Mouse (Mus musculus) CH12.LX (cell line): ENCODE data around the gene Zfp839. TPM values are rescaled to one million over a fixed set of nuclear protein-coding genes. Genes with fewer than 3 reads are reported as not detected.
A peak's percentile ranks its signal among the peaks of the same experiment; 100 is the strongest.

Experiments
- DNase-seq: peaks from one replicate; pipeline ENCODE4 v3.0.0-alpha.2; 2013; ENCODE audit errors: extremely low read depth
- H3K27ac ChIP-seq: 2 replicates; pipeline ENCODE4 v1.5.1; 2012; ENCODE audit warnings: low read depth, mild to moderate bottlenecking, control low read depth, moderate library complexity; ENCODE audit not compliant: insufficient read depth
- H3K27me3 ChIP-seq: replicated peaks from 2 replicates; pipeline ENCODE3; 2012; ENCODE audit warnings: inconsistent platforms
- H3K36me3 ChIP-seq, 2 experiments: replicated peaks in 1 of 2; 2 replicates each; pipeline versions ENCODE3 to v1.6.1; 2012; ENCODE audit warnings: inconsistent platforms in 1 of 2, low read length in 1 of 2, mild to moderate bottlenecking in 1 of 2, mixed read lengths in 1 of 2, moderate library complexity in 1 of 2; ENCODE audit not compliant: control insufficient read depth in 1 of 2, insufficient read depth in 1 of 2
- H3K4me1 ChIP-seq, 2 experiments: 2 replicates each; pipeline ENCODE4 v1.6.1; 2012; ENCODE audit warnings: inconsistent platforms in 1 of 2, moderate library complexity in 1 of 2; ENCODE audit not compliant: insufficient read depth in 2 of 2, control insufficient read depth in 1 of 2
- H3K4me2 ChIP-seq: 2 replicates; pipeline ENCODE4 v1.6.1; 2012; ENCODE audit warnings: low read depth, mild to moderate bottlenecking, control low read depth; ENCODE audit not compliant: poor library complexity, insufficient read depth, severe bottlenecking
- H3K4me3 ChIP-seq, 3 experiments: fragments of 150-350 bp in 1 of 3; sonication (generic) in 1 of 3; replicated peaks in 1 of 3; 2 replicates each; pipeline versions ENCODE3 to v1.5.1; 2011 to 2012; ENCODE audit warnings: low read depth in 2 of 3, low read length in 2 of 3, mild to moderate bottlenecking in 2 of 3, moderate library complexity in 2 of 3, control low read depth in 1 of 3, improper control_type of control experiment in 1 of 3, inconsistent platforms in 1 of 3, mixed read lengths in 1 of 3; ENCODE audit not compliant: poor library complexity in 1 of 3
- H3K79me2 ChIP-seq: replicated peaks from 2 replicates; pipeline ENCODE4 v1.6.1; 2012; ENCODE audit warnings: mild to moderate bottlenecking, moderate library complexity; ENCODE audit not compliant: control insufficient read depth, poor library complexity, insufficient read depth, severe bottlenecking; ENCODE audit errors: extremely low read depth
- H3K9ac ChIP-seq: 2 replicates; pipeline ENCODE4 v1.6.1; 2012; ENCODE audit warnings: low read depth, mild to moderate bottlenecking, control low read depth, moderate library complexity; ENCODE audit not compliant: insufficient read depth
- H3K9me3 ChIP-seq: replicated peaks from 2 replicates; pipeline ENCODE3; 2012; ENCODE audit warnings: low read length, inconsistent platforms, mixed read lengths
- BHLHE40 ChIP-seq: IDR thresholded peaks from 2 replicates; pipeline ENCODE4 v1.6.1; 2011; ENCODE audit warnings: mild to moderate bottlenecking, low read depth, low read length, improper control_type of control experiment
- EP300 ChIP-seq: IDR thresholded peaks from 2 replicates; pipeline ENCODE4 v1.6.1; 2011; ENCODE audit warnings: low read length, improper control_type of control experiment
- ETS1 ChIP-seq: conservative IDR thresholded peaks from 2 replicates; pipeline ENCODE4 v1.6.1; 2012; ENCODE audit warnings: low read depth, mild to moderate bottlenecking, inconsistent platforms, low read length, improper control_type of control experiment, moderate library complexity
- GABPA ChIP-seq: IDR thresholded peaks from 2 replicates; pipeline ENCODE4 v1.6.1; 2012; ENCODE audit warnings: low read depth, low read length, improper control_type of control experiment, inconsistent platforms; ENCODE audit not compliant: insufficient replicate concordance
- HCFC1 ChIP-seq: IDR thresholded peaks from 2 replicates; pipeline ENCODE4 v1.6.1; 2012; ENCODE audit warnings: low read depth, mild to moderate bottlenecking, inconsistent platforms, low read length, improper control_type of control experiment
- IRF4 ChIP-seq: IDR thresholded peaks from 2 replicates; pipeline ENCODE4 v1.6.1; 2014; ENCODE audit warnings: low read depth, mild to moderate bottlenecking, inconsistent platforms, low read length, improper control_type of control experiment
- MAX ChIP-seq: IDR thresholded peaks from 2 replicates; pipeline ENCODE4 v1.6.1; 2011; ENCODE audit warnings: low read length, improper control_type of control experiment
- MYC ChIP-seq: IDR thresholded peaks from 2 replicates; pipeline ENCODE4 v1.6.1; 2011; ENCODE audit warnings: low read depth, mild to moderate bottlenecking, improper control_type of control experiment, low read length
- POLR2A ChIP-seq: IDR thresholded peaks from 2 replicates; pipeline ENCODE4 v1.6.1; 2011; ENCODE audit warnings: low read depth, mild to moderate bottlenecking, improper control_type of control experiment, low read length
- POLR2AphosphoS2 ChIP-seq: IDR thresholded peaks from 2 replicates; pipeline ENCODE4 v1.6.1; 2011; ENCODE audit warnings: low read depth, low read length, improper control_type of control experiment
- SMC3 ChIP-seq: IDR thresholded peaks from 2 replicates; pipeline ENCODE4 v1.6.1; 2011; ENCODE audit warnings: low read depth, low read length, improper control_type of control experiment
- UBTF ChIP-seq: IDR thresholded peaks from 2 replicates; pipeline ENCODE4 v1.6.1; 2012; ENCODE audit warnings: low read depth, mild to moderate bottlenecking, inconsistent platforms, low read length, improper control_type of control experiment, moderate library complexity
- ZKSCAN1 ChIP-seq: IDR thresholded peaks from 2 replicates; pipeline ENCODE4 v1.6.1; 2012; ENCODE audit warnings: low read depth, inconsistent platforms, low read length, improper control_type of control experiment, borderline replicate concordance
- ZMIZ1 ChIP-seq: IDR thresholded peaks from 2 replicates; pipeline ENCODE4 v1.6.1; 2012; ENCODE audit warnings: low read depth, mild to moderate bottlenecking, inconsistent platforms, low read length, improper control_type of control experiment
- dilution Hi-C: fragments of 300-500 bp; cut with MboI; formaldehyde crosslinking; loops from 2 replicates; pipeline ENCODE4 v1.14.3; 2020; ENCODE audit warnings: low sequenced_read_pairs; ENCODE audit not compliant: extremely low pct_unique_long_range_greater_than_20kb, extremely low pct_ligation_motif_present
- in situ Hi-C: fragments of 300-500 bp; cut with MboI; formaldehyde crosslinking; loops from 3 replicates; pipeline ENCODE4 v1.14.3; 2019; ENCODE audit warnings: low sequenced_read_pairs, low pct_ligation_motif_present, low pct_unique_long_range_greater_than_20kb, mixed read lengths
- polyA plus RNA-seq: library from polyadenylated mRNA; unstranded; fragments of >175 nt; gene quantifications from 2 replicates; pipeline ENCODE4 v1.2.1, GENCODE M21; 2012; ENCODE audit warnings: low read depth; ENCODE audit not compliant: insufficient read length
- total RNA-seq, 2 experiments: library from RNA; depleted of rRNA; stranded (reverse); fragments of 300-350 nt in 1 of 2; fragments of >200 nt in 1 of 2; gene quantifications; 2 replicates each; pipeline ENCODE4 v1.2.3; 2012 to 2014

The Zfp839 gene
- total and polyA plus RNA-seq, 3 experiments: 3.7 to 9.2 (median 7.8) TPM

GRCm38 (mm10) chr12:110850929-110851256, 840 bp downstream of the Zfp839 start:
- Histone ChIP-seq H3K27me3 (no peaks in the 10 kb centered on the region), H3K36me3 (peaks cover 0 to 9% of the 10 kb centered on the region in 2 experiments), H3K27ac (no peak overlapping the region), H3K9ac (peak overlapping the region; percentile 84), H3K9me3 (no peaks in the 10 kb centered on the region), H3K4me3 (peak overlapping the region; percentile 66 to 85 (median 83)), H3K4me2 (peak overlapping the region; percentile 89), H3K79me2 (peaks cover 6% of the 10 kb centered on the region; the same call in 1 of the 2 replicates), H3K4me1 (peaks cover 16 to 31% of the 10 kb centered on the region in 2 experiments)
- in situ Hi-C loops: no loop called here
- no peak for TF ChIP-seq ZKSCAN1
- TF ChIP-seq POLR2AphosphoS2: no peak
- 0 out of 2 replicates have a peak, but pooled peaks have one; percentile 12 for TF ChIP-seq BHLHE40
- TF ChIP-seq MAX: peak; percentile 5; the same call in 1 of the 2 replicates
- TF ChIP-seq EP300: no peak
- TF ChIP-seq ETS1: no peak
- TF ChIP-seq MYC: no peak
- no peak for TF ChIP-seq ZMIZ1
- DNase-seq: no peak
- dilution Hi-C loops: no loop called here

- H3K9ac ChIP-seq: peak overlapping the region; percentile 84; the same call in 1 of the 2 replicates
- in situ Hi-C loops: no loop called here
These were observed 1.4 kb downstream of the Zfp839 start for GRCm38 (mm10) chr12:110851414-110851813.

GRCm38 (mm10) chr12:110851923-110852322, 1.9 kb downstream of the Zfp839 start:
- no peak for DNase-seq
- H3K27me3 ChIP-seq: no peaks in the 10 kb centered on the region
- no peak overlapping the region for H3K27ac ChIP-seq
- H3K9me3 ChIP-seq: no peaks in the 10 kb centered on the region
- no peak overlapping the region for H3K4me2 ChIP-seq
- peaks cover 18 to 39% of the 10 kb centered on the region in 2 experiments for H3K4me1 ChIP-seq
- TF ChIP-seq UBTF: no peak
- TF ChIP-seq GABPA: no peak
- no peak for TF ChIP-seq POLR2A
- TF ChIP-seq HCFC1: no peak
- TF ChIP-seq IRF4: no peak
- TF ChIP-seq POLR2AphosphoS2: no peak
- TF ChIP-seq MAX: no peak
- dilution Hi-C loops (no loop called here), in situ Hi-C loops (no loop called here)
- H3K9ac ChIP-seq: no peak overlapping the region
- H3K4me3 ChIP-seq: no peak overlapping the region
- H3K79me2 ChIP-seq: peaks cover 16% of the 10 kb centered on the region
- peaks cover 0 to 9% of the 10 kb centered on the region in 2 experiments for H3K36me3 ChIP-seq

More at GRCm38 (mm10) chr12:110851414-110851813, 1.4 kb downstream of the Zfp839 start:
- TF ChIP-seq SMC3 (no peak), EP300 (no peak)
- TF ChIP-seq, all 38 proteins: peak for 0
- Histone ChIP-seq H3K36me3 (peaks cover 0 to 9% of the 10 kb centered on the region in 2 experiments), H3K9me3 (no peaks in the 10 kb centered on the region), H3K27ac (no peak overlapping the region), H3K4me3 (peak overlapping the region; percentile 2 to 85 (median 66)), H3K27me3 (no peaks in the 10 kb centered on the region), H3K79me2 (peaks cover 11% of the 10 kb centered on the region; the same call in 1 of the 2 replicates), H3K4me1 (peaks cover 18 to 34% of the 10 kb centered on the region in 2 experiments), H3K4me2 (peak overlapping the region; percentile 89)
- no peak for DNase-seq
- dilution Hi-C loops: no loop called here
